Mouse (Mus musculus) spleen, adult 2 months (tissue): ENCODE data around the gene Cnr1.

ENCODE experiments used
- CTCF ChIP-seq: fragments of 200-500 bp; IDR thresholded peaks from 2 replicates; pipeline ENCODE4 v1.5.1; 2011; ENCODE audit warnings: mild to moderate bottlenecking, inconsistent platforms; ENCODE audit not compliant: insufficient read depth, insufficient read length, insufficient replicate concordance; ENCODE audit errors: extremely low read depth
- POLR2A ChIP-seq: fragments of 200-500 bp; IDR thresholded peaks from 2 replicates; pipeline ENCODE4 v1.6.1; 2011; ENCODE audit warnings: low read depth, low read length, inconsistent platforms

DNA sequence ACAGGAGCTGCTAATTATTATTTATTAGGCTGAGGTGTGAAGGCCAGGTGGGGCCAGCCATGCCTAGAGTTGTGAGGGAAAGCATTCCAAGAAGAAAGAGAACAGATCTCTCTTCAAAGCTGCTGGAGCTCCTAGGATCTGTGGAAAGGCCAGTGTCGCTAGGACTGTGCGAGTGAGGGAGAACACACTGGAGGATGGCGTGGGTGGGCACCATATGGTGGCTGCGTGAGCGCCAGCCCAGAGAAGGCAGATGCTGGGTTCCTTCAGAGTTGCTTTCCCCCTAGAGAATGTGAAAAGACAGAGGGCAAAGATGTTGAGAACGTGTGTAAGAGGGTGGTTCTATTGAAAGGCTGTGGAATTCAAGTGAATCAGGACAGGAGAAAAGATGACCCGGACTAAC is 30.6 kb upstream of the Cnr1 start:
- TF ChIP-seq CTCF: no peak
- TF ChIP-seq POLR2A: no peak
